Mouse (Mus musculus) midbrain, embryonic 12.5 days (tissue): Measurements from ENCODE around the gene BC049730. TPM values are rescaled to one million over a fixed set of nuclear protein-coding genes. Genes with fewer than 3 reads are reported as not detected.
"Not testable (repeated sequence)": the region's sequence is repeated elsewhere in the genome, so short reads cannot be mapped to it uniquely, and the experiment has no call there.

Experiments used
- ATAC-seq: fragments of 200-750 bp; cut with Nextera tagmentation; 2 replicates; pipeline ENCODE4 v1.8.0; 2017; ENCODE audit warnings: low read depth, moderate TSS enrichment, moderate library complexity; ENCODE audit not compliant: low FRiP score
- H3K27ac ChIP-seq: fragments of 300-500 bp; sonication (generic); replicated peaks from 2 replicates; pipeline ENCODE4 v1.5.1; 2016; ENCODE audit warnings: mild to moderate bottlenecking
- H3K27me3 ChIP-seq: fragments of 300-500 bp; sonication (generic); 2 replicates; pipeline ENCODE4 v1.6.1; 2016; ENCODE audit warnings: mild to moderate bottlenecking
- H3K36me3 ChIP-seq: fragments of 300-500 bp; sonication (generic); 2 replicates; pipeline ENCODE4 v1.6.1; 2016
- H3K4me1 ChIP-seq: fragments of 300-500 bp; sonication (generic); 2 replicates; pipeline ENCODE4 v1.6.1; 2016
- H3K4me2 ChIP-seq: fragments of 300-500 bp; sonication (generic); replicated peaks from 2 replicates; pipeline ENCODE4 v1.6.1; 2016; ENCODE audit warnings: mild to moderate bottlenecking, moderate library complexity
- H3K4me3 ChIP-seq: fragments of 300-500 bp; sonication (generic); 2 replicates; pipeline ENCODE4 v1.5.1; 2016; ENCODE audit warnings: mild to moderate bottlenecking
- H3K9ac ChIP-seq: fragments of 300-500 bp; sonication (generic); replicated peaks from 2 replicates; pipeline ENCODE4 v1.6.1; 2016; ENCODE audit warnings: mild to moderate bottlenecking, moderate library complexity
- H3K9me3 ChIP-seq: fragments of 300-500 bp; sonication (generic); 2 replicates; pipeline ENCODE4 v1.6.1; 2016; ENCODE audit warnings: mild to moderate bottlenecking
- WGBS: fragments of 180-500 bp; shearing (Covaris S2); methylation state at CpG from one replicate; pipeline ENCODE4 v1.1.7; 2016; 5-methylcytosine and 5-hydroxymethylcytosine counted together
- polyA plus RNA-seq: library from polyadenylated mRNA; unstranded; fragments of >200 nt; fragmentation: Nextera tagmentation; extraction: Ambion mirVana; gene quantifications from 2 replicates; pipeline ENCODE4 v1.2.1, GENCODE M21; 2016

Gene BC049730
- polyA plus RNA-seq, 1 experiment from 2014 or later = not detected

- H3K9ac ChIP-seq, H3K4me3 ChIP-seq, H3K4me2 ChIP-seq: not testable (repeated sequence)
Measured at GRCm38 (mm10) chr7:24702841-24703240, 6.2 kb upstream of the BC049730 start.

DNA sequence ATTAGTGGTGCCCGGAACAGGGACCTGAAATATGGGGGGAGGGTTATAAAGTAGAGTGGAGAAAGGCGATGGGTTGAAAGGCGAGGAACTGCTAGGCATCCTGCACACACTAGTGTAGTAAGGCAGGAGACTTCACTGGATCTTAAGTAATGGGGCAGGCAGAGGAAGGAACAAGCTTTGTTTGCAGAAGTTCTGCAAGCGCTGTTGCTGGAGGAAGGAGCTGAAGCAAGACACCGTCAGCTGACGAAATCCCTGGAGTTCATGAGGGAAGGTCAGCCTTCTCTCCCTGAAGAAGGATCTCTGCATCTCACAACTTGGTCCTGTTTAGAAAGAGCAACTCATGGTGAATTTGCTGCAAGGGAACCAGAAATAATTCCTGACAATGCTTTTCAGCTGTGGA lies 6.0 kb downstream of the BC049730 start:
- no peak overlapping the region for H3K4me2 ChIP-seq
- 81% methylated on average over 6 of the region's 6 CpGs for WGBS
- H3K4me1 ChIP-seq = no peaks in the 10 kb centered on the region
- ATAC-seq = no peak
- no peak overlapping the region for H3K4me3 ChIP-seq
- H3K9me3 ChIP-seq = no peaks in the 10 kb centered on the region
- no peaks in the 10 kb centered on the region for H3K27me3 ChIP-seq
- H3K9ac ChIP-seq = no peak overlapping the region
- no peak overlapping the region for H3K27ac ChIP-seq
- no peaks in the 10 kb centered on the region for H3K36me3 ChIP-seq

More at GRCm38 (mm10) chr7:24702841-24703240, 6.2 kb upstream of the BC049730 start:
- WGBS = 88% methylated on average over 9 of the region's 9 CpGs
- not testable (repeated sequence) for H3K27me3 ChIP-seq, H3K9me3 ChIP-seq, ATAC-seq, H3K27ac ChIP-seq, H3K4me1 ChIP-seq, H3K36me3 ChIP-seq

- not testable (repeated sequence) for ATAC-seq, H3K27me3 ChIP-seq, H3K36me3 ChIP-seq, H3K4me3 ChIP-seq, H3K27ac ChIP-seq, H3K4me1 ChIP-seq, H3K4me2 ChIP-seq, H3K9me3 ChIP-seq, H3K9ac ChIP-seq
- WGBS = 93% methylated on average over 11 of the region's 11 CpGs
Measured at GRCm38 (mm10) chr7:24726808-24727207, 17.8 kb downstream of the BC049730 start, which contains the start of gene Gm4763. TSS of gene Gm4763 (minus strand) at chr7:24726908.

DNA sequence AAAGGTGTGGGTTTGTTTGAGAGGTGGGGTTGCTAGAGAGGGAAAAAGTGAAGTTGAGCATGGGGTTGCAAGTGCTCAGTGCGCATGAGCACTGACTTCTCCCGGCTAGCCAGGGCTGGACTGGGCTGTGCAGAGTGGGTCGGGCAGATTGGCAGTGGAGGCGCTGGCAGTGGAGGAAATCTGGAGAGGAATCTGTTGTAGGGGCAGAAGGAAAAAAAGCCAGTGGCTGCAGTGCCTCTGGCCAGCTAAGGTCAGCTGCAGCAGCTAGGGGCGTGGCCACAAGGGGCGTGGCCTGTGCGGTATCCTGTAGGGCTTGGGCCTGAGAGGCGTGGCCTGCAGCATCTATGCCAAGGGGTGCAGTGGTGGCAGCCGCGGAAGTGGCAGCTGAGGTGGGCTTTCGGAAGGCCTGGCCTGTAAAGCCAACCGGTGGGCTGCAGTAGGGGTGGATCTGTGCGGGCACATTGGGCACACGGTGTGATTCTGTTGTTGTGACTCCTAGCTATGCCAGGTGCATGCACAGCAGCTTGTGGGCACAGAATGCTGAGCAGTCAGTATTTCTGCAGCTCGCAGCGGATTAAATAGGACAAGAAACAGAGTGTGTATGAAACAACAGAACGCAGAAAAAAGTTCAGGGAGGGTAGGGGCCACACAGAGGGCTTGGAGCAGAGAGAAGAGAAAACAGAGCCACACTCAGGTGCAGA lies 27.1 kb downstream of the BC049730 start:
- Histone ChIP-seq H3K27ac (no peak overlapping the region), H3K9me3 (0 out of 2 replicates have a peak, but pooled peaks cover under 1% of the 10 kb centered on the region), H3K4me1 (peaks cover 11% of the 10 kb centered on the region), H3K4me3 (peak overlapping the region; percentile 16; the same call in 1 of the 2 replicates), H3K4me2 (peak overlapping the region; percentile 41), H3K27me3 (no peaks in the 10 kb centered on the region), H3K9ac (no peak overlapping the region), H3K36me3 (no peaks in the 10 kb centered on the region)
- ATAC-seq = peak; percentile 69; the same call in 1 of the 2 replicates
- WGBS = 21% methylated on average over 17 of the region's 17 CpGs

DNA sequence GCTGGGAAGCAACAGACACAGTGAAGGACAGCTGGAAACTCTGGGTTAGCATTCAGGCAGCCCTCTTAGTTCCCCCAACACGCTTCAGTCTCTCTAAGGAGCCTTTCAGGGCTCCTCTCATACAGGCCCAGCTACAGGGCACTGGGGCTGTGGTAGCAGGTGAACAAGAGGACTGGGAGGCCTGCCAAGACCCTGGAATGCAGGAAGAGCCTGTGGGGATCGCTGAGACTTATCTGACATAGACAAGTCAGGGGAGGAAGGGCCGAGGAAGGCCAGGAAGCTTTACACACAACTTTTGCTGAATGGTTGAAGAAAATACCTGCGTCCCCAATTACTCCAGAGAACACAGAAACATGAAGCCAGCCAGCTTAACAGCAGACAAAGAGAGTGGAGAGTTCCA lies 41.7 kb downstream of the BC049730 start:
- Histone ChIP-seq H3K9me3 (no peaks in the 10 kb centered on the region), H3K4me1 (no peaks in the 10 kb centered on the region), H3K4me2 (no peak overlapping the region), H3K4me3 (no peak overlapping the region), H3K9ac (no peak overlapping the region), H3K27ac (no peak overlapping the region), H3K36me3 (no peaks in the 10 kb centered on the region), H3K27me3 (no peaks in the 10 kb centered on the region)
- 54% methylated on average over 4 of the region's 4 CpGs for WGBS
- ATAC-seq = no peak

GRCm38 (mm10) chr7:24751610-24752009 lies 42.6 kb downstream of the BC049730 start:
- Histone ChIP-seq H3K4me1 (no peaks in the 10 kb centered on the region), H3K4me3 (no peak overlapping the region), H3K4me2 (no peak overlapping the region), H3K9ac (no peak overlapping the region), H3K9me3 (no peaks in the 10 kb centered on the region), H3K36me3 (no peaks in the 10 kb centered on the region), H3K27ac (no peak overlapping the region), H3K27me3 (no peaks in the 10 kb centered on the region)
- 87% methylated on average over 2 of the region's 2 CpGs for WGBS
- ATAC-seq = no peak

- no peak overlapping the region for H3K9ac ChIP-seq
- 81% methylated on average over 5 of the region's 5 CpGs for WGBS
- H3K9me3 ChIP-seq = no peaks in the 10 kb centered on the region
- H3K4me1 ChIP-seq = no peaks in the 10 kb centered on the region
- H3K27me3 ChIP-seq = no peaks in the 10 kb centered on the region
- no peak overlapping the region for H3K4me2 ChIP-seq
- H3K4me3 ChIP-seq = no peak overlapping the region
- H3K36me3 ChIP-seq = no peaks in the 10 kb centered on the region
- ATAC-seq = no peak
- H3K27ac ChIP-seq = no peak overlapping the region
Measured at GRCm38 (mm10) chr7:24753476-24753875, 44.4 kb downstream of the BC049730 start.

DNA sequence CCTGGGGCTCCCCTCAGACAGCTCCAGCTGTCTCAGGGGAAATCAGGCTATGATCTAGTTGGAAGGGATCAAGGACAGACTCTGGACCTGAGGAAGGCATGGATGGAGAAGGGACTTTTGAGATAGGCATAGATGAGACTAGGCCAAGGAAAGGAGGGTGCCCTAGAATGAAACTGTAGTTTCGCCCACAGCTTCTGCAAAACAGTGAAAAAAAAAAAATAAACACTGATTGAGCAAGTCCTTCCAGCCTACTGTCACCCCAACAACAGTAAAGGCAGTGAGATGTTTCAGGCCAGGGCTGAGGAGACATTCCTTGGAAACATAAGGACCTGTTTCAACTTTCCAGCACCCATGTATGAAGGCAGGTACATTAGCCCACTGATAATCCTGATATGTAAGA lies 49.5 kb downstream of the BC049730 start:
- H3K4me3 ChIP-seq = no peak overlapping the region
- H3K27ac ChIP-seq = no peak overlapping the region
- ATAC-seq = no peak
- no peaks in the 10 kb centered on the region for H3K9me3 ChIP-seq
- no peaks in the 10 kb centered on the region for H3K36me3 ChIP-seq
- no peaks in the 10 kb centered on the region for H3K27me3 ChIP-seq
- 95% methylated on average over 1 of the region's 1 CpGs for WGBS
- no peak overlapping the region for H3K9ac ChIP-seq
- no peaks in the 10 kb centered on the region for H3K4me1 ChIP-seq
- H3K4me2 ChIP-seq = no peak overlapping the region

- Histone ChIP-seq H3K4me1 (no peaks in the 10 kb centered on the region), H3K36me3 (no peaks in the 10 kb centered on the region), H3K9ac (no peak within 1 kb of the TSS), H3K4me2 (no peak within 1 kb of the TSS), H3K9me3 (no peaks in the 10 kb centered on the region), H3K27ac (no peak within 1 kb of the TSS), H3K27me3 (no peaks in the 10 kb centered on the region), H3K4me3 (no peak within 1 kb of the TSS)
- 79% methylated on average over 6 of the region's 6 CpGs for WGBS
- no peak for ATAC-seq
Measured at GRCm38 (mm10) chr7:24760211-24760610, 51.2 kb downstream of the BC049730 start, which contains the start of gene Cd177. TSS of gene Cd177 (minus strand) at chr7:24760311.

DNA sequence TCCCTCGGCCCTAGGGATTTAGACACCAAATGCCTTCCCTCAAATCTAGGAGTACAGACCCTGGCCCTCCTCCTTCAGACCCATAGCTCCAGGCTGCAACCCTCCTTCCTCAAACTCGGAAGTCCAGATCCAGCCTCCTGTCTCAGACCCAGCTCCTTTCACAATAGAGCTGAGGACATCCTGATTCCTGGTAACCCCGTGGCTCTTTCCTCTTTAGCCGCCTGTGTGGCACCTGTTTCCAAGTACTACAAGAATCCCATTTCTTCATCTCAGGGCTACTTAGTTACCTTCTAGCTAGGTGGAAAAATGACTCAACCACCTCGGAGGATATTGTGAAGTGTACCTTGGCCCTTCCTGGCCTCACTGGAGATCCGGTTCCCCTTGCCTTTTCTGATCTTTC lies 52.1 kb downstream of the BC049730 start:
- Histone ChIP-seq H3K4me3 (no peak overlapping the region), H3K36me3 (no peaks in the 10 kb centered on the region), H3K9ac (no peak overlapping the region), H3K4me2 (no peak overlapping the region), H3K27ac (no peak overlapping the region), H3K9me3 (no peaks in the 10 kb centered on the region), H3K4me1 (no peaks in the 10 kb centered on the region), H3K27me3 (no peaks in the 10 kb centered on the region)
- no peak for ATAC-seq
- WGBS = 74% methylated on average over 6 of the region's 6 CpGs

DNA sequence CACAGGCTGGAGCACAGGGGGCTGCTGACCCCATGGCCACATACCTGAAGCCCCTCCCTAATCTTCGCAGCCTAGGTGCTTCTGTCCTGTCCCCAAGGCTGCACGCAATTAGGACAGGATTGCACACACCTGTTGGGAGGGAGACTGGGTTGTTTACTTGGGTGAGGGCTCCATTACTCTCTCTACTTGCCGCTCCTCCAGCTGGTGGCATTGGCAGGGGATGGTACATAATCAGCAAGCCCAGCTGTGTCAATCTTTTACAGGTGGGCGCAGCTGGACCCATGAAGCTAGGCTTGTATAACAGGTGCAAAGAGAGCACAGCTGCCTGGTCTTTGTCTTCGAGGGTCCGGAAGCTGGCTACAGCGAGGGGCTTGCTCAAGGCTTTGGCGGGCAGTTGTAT lies 53.5 kb downstream of the BC049730 start:
- Histone ChIP-seq H3K9ac (no peak overlapping the region), H3K4me3 (no peak overlapping the region), H3K27me3 (no peaks in the 10 kb centered on the region), H3K36me3 (no peaks in the 10 kb centered on the region), H3K4me1 (peaks cover 2% of the 10 kb centered on the region; the same call in 1 of the 2 replicates), H3K4me2 (no peak overlapping the region), H3K9me3 (no peaks in the 10 kb centered on the region), H3K27ac (no peak overlapping the region)
- ATAC-seq = no peak
- WGBS = 86% methylated on average over 8 of the region's 8 CpGs
